Mouse (Mus musculus): Measurements from ENCODE around the gene Fxyd2. TPM values are rescaled to one million over a fixed set of nuclear protein-coding genes. Genes with fewer than 3 reads are reported as not detected.
A peak's percentile ranks its signal among the peaks of the same experiment; 100 is the strongest.

Gene Fxyd2
- polyA plus RNA-seq, 1 experiment from 2014 or later = 1.00 TPM

- ATAC-seq (ENCODE audit: low FRiP score) (no peak), DNase-seq (ENCODE audit: low spot score, missing footprints) (peak; percentile 8)
These were observed 50.2 kb downstream of the Fxyd2 start for GRCm38 (mm10) chr9:45449658-45450057.

GRCm38 (mm10) chr9:45451346-45451745 lies 51.9 kb downstream of the Fxyd2 start:
- no peak overlapping the region for H3K9ac ChIP-seq (ENCODE audit: low read length)
- H3K4me3 ChIP-seq (ENCODE audit: low read depth, low read length) = no peak overlapping the region
- H3K4me2 ChIP-seq = no peak overlapping the region
- no peaks in the 10 kb centered on the region; the same call in 1 of the 2 replicates for H3K27me3 ChIP-seq (ENCODE audit: control insufficient read depth, insufficient read depth, low read length)
- H3K36me3 ChIP-seq (ENCODE audit: control insufficient read depth, insufficient read depth, low read length) = no peaks in the 10 kb centered on the region
- ATAC-seq (ENCODE audit: low FRiP score) = no peak
- 86% methylated on average over 4 of the region's 4 CpGs for WGBS
- no peaks in the 10 kb centered on the region for H3K4me1 ChIP-seq (ENCODE audit: control insufficient read depth, insufficient read depth, low read length)
- DNase-seq (ENCODE audit: low spot score, missing footprints) = no peak
- H3K9me3 ChIP-seq (ENCODE audit: control insufficient read depth, low read length) = no peaks in the 10 kb centered on the region
- no peak overlapping the region for H3K27ac ChIP-seq (ENCODE audit: low read depth, low read length)

More at GRCm38 (mm10) chr9:45449658-45450057, 50.2 kb downstream of the Fxyd2 start:
- Histone ChIP-seq H3K9me3 (ENCODE audit: control insufficient read depth, low read length) (no peaks in the 10 kb centered on the region), H3K36me3 (ENCODE audit: control insufficient read depth, insufficient read depth, low read length) (no peaks in the 10 kb centered on the region), H3K4me2 (no peak overlapping the region), H3K4me3 (ENCODE audit: low read depth, low read length) (no peak overlapping the region), H3K27ac (ENCODE audit: low read depth, low read length) (no peak overlapping the region), H3K4me1 (ENCODE audit: control insufficient read depth, insufficient read depth, low read length) (no peaks in the 10 kb centered on the region), H3K9ac (ENCODE audit: low read length) (no peak overlapping the region), H3K27me3 (ENCODE audit: control insufficient read depth, insufficient read depth, low read length) (no peaks in the 10 kb centered on the region; the same call in 1 of the 2 replicates)
- WGBS = 84% methylated on average over 4 of the region's 4 CpGs

- Histone ChIP-seq H3K9ac (ENCODE audit: low read length) (no peak overlapping the region), H3K9me3 (ENCODE audit: control insufficient read depth, low read length) (no peaks in the 10 kb centered on the region), H3K27ac (ENCODE audit: low read depth, low read length) (no peak overlapping the region), H3K4me3 (ENCODE audit: low read depth, low read length) (no peak overlapping the region), H3K36me3 (ENCODE audit: control insufficient read depth, insufficient read depth, low read length) (no peaks in the 10 kb centered on the region), H3K4me1 (ENCODE audit: control insufficient read depth, insufficient read depth, low read length) (no peaks in the 10 kb centered on the region; the same call in 1 of the 2 replicates), H3K27me3 (ENCODE audit: control insufficient read depth, insufficient read depth, low read length) (no peaks in the 10 kb centered on the region), H3K4me2 (no peak overlapping the region)
- ATAC-seq (ENCODE audit: low FRiP score) (no peak), DNase-seq (ENCODE audit: low spot score, missing footprints) (no peak)
- 89% methylated on average over 10 of the region's 10 CpGs for WGBS
These were observed 54.6 kb downstream of the Fxyd2 start for GRCm38 (mm10) chr9:45454032-45454431.

GRCm38 (mm10) chr9:45454889-45455610 lies 55.6 kb downstream of the Fxyd2 start:
- Histone ChIP-seq H3K27me3 (ENCODE audit: control insufficient read depth, insufficient read depth, low read length) (no peaks in the 10 kb centered on the region), H3K4me2 (no peak overlapping the region), H3K4me1 (ENCODE audit: control insufficient read depth, insufficient read depth, low read length) (no peaks in the 10 kb centered on the region; the same call in 1 of the 2 replicates), H3K4me3 (ENCODE audit: low read depth, low read length) (no peak overlapping the region), H3K36me3 (ENCODE audit: control insufficient read depth, insufficient read depth, low read length) (no peaks in the 10 kb centered on the region), H3K9me3 (ENCODE audit: control insufficient read depth, low read length) (no peaks in the 10 kb centered on the region), H3K9ac (ENCODE audit: low read length) (no peak overlapping the region), H3K27ac (ENCODE audit: low read depth, low read length) (no peak overlapping the region)
- no peak for ATAC-seq (ENCODE audit: low FRiP score)
- 63% methylated on average over 8 of the region's 8 CpGs for WGBS
- DNase-seq (ENCODE audit: low spot score, missing footprints) = peak; percentile 75

DNA sequence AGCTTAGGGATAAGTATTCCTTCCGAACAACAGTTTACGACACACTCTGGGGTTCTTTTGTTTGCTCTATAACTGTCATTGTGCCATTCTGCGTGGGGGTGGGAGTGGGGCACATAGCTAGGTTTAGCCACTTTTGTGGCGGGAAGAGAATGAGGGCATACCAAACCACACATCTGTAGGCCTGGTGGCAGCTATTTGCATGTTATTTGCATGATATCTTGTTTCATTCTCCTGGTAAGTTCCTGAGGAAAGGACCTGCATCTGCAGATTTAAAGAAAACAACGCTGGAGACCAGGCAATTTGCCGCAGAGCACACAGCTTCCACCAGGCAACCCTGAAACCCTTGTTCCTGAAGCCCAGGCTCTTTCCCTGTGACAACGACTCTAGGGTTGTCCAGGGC lies 57.7 kb downstream of the Fxyd2 start:
- Histone ChIP-seq H3K27me3 (ENCODE audit: control insufficient read depth, insufficient read depth, low read length) (no peaks in the 10 kb centered on the region), H3K4me2 (no peak overlapping the region), H3K36me3 (ENCODE audit: control insufficient read depth, insufficient read depth, low read length) (no peaks in the 10 kb centered on the region), H3K9me3 (ENCODE audit: control insufficient read depth, low read length) (no peaks in the 10 kb centered on the region), H3K9ac (ENCODE audit: low read length) (no peak overlapping the region), H3K4me1 (ENCODE audit: control insufficient read depth, insufficient read depth, low read length) (no peaks in the 10 kb centered on the region; the same call in 1 of the 2 replicates), H3K4me3 (ENCODE audit: low read depth, low read length) (no peak overlapping the region), H3K27ac (ENCODE audit: low read depth, low read length) (no peak overlapping the region)
- ATAC-seq (ENCODE audit: low FRiP score) = no peak
- DNase-seq (ENCODE audit: low spot score, missing footprints) = no peak
- 49% methylated on average over 7 of the region's 7 CpGs for WGBS

GRCm38 (mm10) chr9:45458363-45458762 lies 58.9 kb downstream of the Fxyd2 start:
- Histone ChIP-seq H3K4me2 (no peak overlapping the region), H3K36me3 (ENCODE audit: control insufficient read depth, insufficient read depth, low read length) (no peaks in the 10 kb centered on the region), H3K27ac (ENCODE audit: low read depth, low read length) (no peak overlapping the region), H3K9ac (ENCODE audit: low read length) (no peak overlapping the region), H3K4me3 (ENCODE audit: low read depth, low read length) (no peak overlapping the region), H3K27me3 (ENCODE audit: control insufficient read depth, insufficient read depth, low read length) (no peaks in the 10 kb centered on the region), H3K9me3 (ENCODE audit: control insufficient read depth, low read length) (no peaks in the 10 kb centered on the region), H3K4me1 (ENCODE audit: control insufficient read depth, insufficient read depth, low read length) (no peaks in the 10 kb centered on the region; the same call in 1 of the 2 replicates)
- WGBS = 66% methylated on average over 14 of the region's 14 CpGs
- no peak for DNase-seq (ENCODE audit: low spot score, missing footprints)
- no peak for ATAC-seq (ENCODE audit: low FRiP score)

Other genes starting within 250 kb of the Fxyd2 start
- gene BC049352, start 217.7 kb upstream of the Fxyd2 start, polyA plus RNA-seq (2014; fragmentation: Nextera tagmentation; extraction: Ambion mirVana) = not detected in 2 replicates
- gene Tmprss4, start 195.6 kb upstream of the Fxyd2 start, polyA plus RNA-seq (2014; fragmentation: Nextera tagmentation; extraction: Ambion mirVana) = not detected in 2 replicates
- 0.79 and 1.3 TPM in 2 replicates for gene Il10ra, start 130.5 kb upstream of the Fxyd2 start, polyA plus RNA-seq (2014; fragmentation: Nextera tagmentation; extraction: Ambion mirVana)
- not detected in 2 replicates for gene Tmprss13, start 80.6 kb upstream of the Fxyd2 start, polyA plus RNA-seq (2014; fragmentation: Nextera tagmentation; extraction: Ambion mirVana)
- 123 and 129 TPM in 2 replicates for gene Fxyd6, start 29.5 kb upstream of the Fxyd2 start, polyA plus RNA-seq (2014; fragmentation: Nextera tagmentation; extraction: Ambion mirVana)
- 0.74 and 0.86 TPM in 2 replicates for gene Dscaml1, start 27.0 kb downstream of the Fxyd2 start, polyA plus RNA-seq (2014; fragmentation: Nextera tagmentation; extraction: Ambion mirVana)